Mouse (Mus musculus): ENCODE measurements around the gene Pax8. TPM values are rescaled to one million over a fixed set of nuclear protein-coding genes. Genes with fewer than 3 reads are reported as not detected.

Gene Pax8
- polyA plus RNA-seq, 1 experiment from 2014 or later = not detected

DNA sequence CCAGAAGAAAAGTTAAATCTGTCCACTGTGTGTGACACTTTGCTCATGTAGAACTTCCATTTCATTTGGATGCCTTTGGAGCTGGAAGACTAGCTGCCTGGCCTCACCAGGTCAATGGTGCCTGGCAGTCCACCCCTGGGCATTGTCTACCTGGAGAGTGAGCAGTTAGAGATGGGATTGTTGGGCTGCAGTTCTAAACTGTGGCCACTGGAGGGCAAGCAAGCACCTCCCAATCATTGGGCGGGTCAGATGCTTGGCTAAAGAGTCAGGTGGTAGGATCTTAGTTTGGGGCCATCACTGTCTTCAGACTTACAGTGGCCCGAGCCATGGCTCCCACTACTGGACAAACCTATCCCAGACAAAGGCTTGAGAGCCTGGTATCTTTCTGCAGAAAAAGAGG is 66.2 kb downstream of the Pax8 start:
- H3K4me1 ChIP-seq (replicated peaks) = peaks cover 6% of the 10 kb centered on the region
- H3K9ac ChIP-seq = no peak overlapping the region
- no peak overlapping the region for H3K27ac ChIP-seq
- H3K36me3 ChIP-seq = no peaks in the 10 kb centered on the region
- no peaks in the 10 kb centered on the region for H3K9me3 ChIP-seq (replicated peaks)
- no peak for ATAC-seq (replicated peaks; ENCODE audit: insufficient number of reproducible peaks, insufficient read depth, low FRiP score, low read depth)
- H3K4me2 ChIP-seq = no peak overlapping the region
- H3K4me3 ChIP-seq = no peak overlapping the region
- H3K27me3 ChIP-seq = peaks cover 26% of the 10 kb centered on the region
- 5% methylated on average over 2 of the region's 2 CpGs for WGBS

DNA sequence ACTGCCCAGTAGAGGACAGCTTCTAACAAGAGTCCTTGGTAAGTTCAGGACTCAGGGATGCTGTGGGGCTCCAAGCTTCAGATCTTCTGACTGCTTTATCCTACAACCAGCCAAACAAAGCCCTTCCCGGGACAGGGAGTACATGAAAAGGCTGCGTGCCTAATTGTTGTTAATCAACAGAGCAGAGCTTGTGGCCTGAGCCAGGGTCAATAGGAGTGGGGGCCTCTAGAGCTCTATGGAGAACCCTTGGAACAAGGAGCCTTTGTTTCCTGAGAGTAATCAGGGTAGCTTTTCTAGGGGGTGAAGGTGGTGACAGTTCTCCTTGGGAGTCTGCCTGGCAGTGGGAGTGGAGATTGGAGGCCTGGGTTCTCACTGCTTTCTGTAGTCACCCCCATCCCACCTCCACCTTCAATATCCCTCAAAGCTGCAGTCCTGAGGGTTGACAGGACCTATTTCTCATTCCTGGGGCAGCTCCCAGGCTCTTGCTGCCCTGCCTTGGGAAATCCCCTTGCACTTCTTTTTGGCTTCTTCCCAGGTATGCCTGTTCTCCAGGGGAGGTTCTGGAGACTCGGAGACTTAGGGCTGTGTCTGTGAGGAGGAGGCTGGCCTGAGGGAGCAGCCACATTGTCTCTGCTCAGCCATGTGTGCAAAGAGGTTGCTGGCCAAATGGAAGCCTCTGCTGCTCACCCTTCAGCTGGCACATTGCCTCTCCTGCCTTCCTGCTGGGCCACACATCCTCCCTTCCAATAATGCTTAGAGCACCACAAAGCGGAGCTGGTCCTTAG is 67.5 kb downstream of the Pax8 start:
- Histone ChIP-seq H3K9ac (no peak overlapping the region), H3K4me1 (replicated peaks) (peaks cover 6% of the 10 kb centered on the region), H3K4me3 (no peak overlapping the region), H3K27ac (no peak overlapping the region), H3K4me2 (no peak overlapping the region), H3K27me3 (peaks cover 30% of the 10 kb centered on the region), H3K36me3 (no peaks in the 10 kb centered on the region), H3K9me3 (replicated peaks) (no peaks in the 10 kb centered on the region)
- no peak for ATAC-seq (replicated peaks; ENCODE audit: insufficient number of reproducible peaks, insufficient read depth, low FRiP score, low read depth)
- WGBS = 61% methylated on average over 4 of the region's 4 CpGs

DNA sequence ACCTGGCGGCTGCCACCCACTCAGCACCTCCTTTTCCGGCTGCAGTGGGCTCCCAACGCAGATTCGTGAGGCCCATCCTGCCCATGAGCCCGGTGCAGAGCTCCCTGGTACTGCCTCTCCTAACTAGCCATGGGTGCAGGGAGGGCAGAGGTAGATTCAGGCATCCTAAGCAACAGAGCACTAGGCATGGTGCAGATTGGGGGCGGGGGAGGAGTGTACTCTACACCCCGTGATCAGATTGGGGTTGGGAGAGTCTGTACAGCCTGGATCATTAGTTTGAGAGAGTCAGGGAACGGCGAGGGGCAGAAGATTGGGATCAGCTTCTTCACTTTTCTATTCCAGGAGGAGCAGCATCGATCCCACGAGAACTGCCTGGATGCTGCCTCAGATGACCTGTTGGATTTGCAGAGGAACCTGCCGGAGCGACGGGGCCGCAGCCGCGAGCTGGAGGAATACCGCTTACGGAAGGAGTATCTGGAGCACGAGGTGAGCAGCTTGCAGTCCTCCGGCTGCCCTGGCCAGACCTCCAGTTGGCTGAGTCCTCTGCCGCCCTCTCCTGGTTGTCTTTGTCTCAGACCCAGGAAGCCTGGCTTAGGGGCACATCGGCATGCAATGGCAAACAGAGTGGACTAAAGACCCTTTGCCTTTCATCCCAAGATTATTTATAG is 69.9 kb downstream of the Pax8 start:
- peak; percentile 56; the same call in 1 of the 2 replicates for ATAC-seq (replicated peaks; ENCODE audit: insufficient number of reproducible peaks, insufficient read depth, low FRiP score, low read depth)
- peaks cover 27% of the 10 kb centered on the region for H3K27me3 ChIP-seq
- H3K27ac ChIP-seq = no peak overlapping the region
- H3K4me2 ChIP-seq = peak overlapping the region; percentile 60
- H3K4me1 ChIP-seq (replicated peaks) = peaks cover 13% of the 10 kb centered on the region
- WGBS = 13% methylated on average over 23 of the region's 23 CpGs
- H3K4me3 ChIP-seq = peak overlapping the region; percentile 29
- no peaks in the 10 kb centered on the region for H3K36me3 ChIP-seq
- H3K9me3 ChIP-seq (replicated peaks) = no peaks in the 10 kb centered on the region
- peak overlapping the region; percentile 25; the same call in 1 of the 2 replicates for H3K9ac ChIP-seq

DNA sequence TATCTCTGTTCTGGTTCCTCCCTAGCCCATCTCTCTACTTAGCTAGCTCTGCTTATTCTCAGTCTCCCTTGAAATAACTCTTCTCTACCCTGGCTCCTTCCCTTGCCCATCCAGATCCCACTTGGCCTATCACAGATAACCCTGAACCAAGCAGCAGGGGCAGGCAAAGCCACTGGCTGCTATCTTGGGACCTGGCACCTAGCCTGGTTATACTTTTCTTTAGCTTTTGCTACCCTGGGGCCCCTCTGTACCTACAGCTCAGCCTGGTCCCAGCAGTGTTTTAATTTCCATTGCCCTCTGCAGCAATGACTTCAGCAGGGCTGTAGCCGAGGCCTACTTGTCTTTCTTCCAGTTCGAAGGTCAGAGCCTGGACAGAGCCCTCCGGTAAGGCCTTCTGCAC is 74.7 kb downstream of the Pax8 start:
- H3K36me3 ChIP-seq = no peaks in the 10 kb centered on the region
- no peaks in the 10 kb centered on the region for H3K9me3 ChIP-seq (replicated peaks)
- peak overlapping the region; percentile 60 for H3K27ac ChIP-seq
- 66% methylated on average over 3 of the region's 3 CpGs for WGBS
- peaks cover 16% of the 10 kb centered on the region for H3K27me3 ChIP-seq
- H3K4me1 ChIP-seq (replicated peaks) = peaks cover 16% of the 10 kb centered on the region
- H3K4me2 ChIP-seq = peak overlapping the region; percentile 26
- peak; percentile 41; the same call in 1 of the 2 replicates for ATAC-seq (replicated peaks; ENCODE audit: insufficient number of reproducible peaks, insufficient read depth, low FRiP score, low read depth)
- no peak overlapping the region for H3K4me3 ChIP-seq
- no peak overlapping the region for H3K9ac ChIP-seq

DNA sequence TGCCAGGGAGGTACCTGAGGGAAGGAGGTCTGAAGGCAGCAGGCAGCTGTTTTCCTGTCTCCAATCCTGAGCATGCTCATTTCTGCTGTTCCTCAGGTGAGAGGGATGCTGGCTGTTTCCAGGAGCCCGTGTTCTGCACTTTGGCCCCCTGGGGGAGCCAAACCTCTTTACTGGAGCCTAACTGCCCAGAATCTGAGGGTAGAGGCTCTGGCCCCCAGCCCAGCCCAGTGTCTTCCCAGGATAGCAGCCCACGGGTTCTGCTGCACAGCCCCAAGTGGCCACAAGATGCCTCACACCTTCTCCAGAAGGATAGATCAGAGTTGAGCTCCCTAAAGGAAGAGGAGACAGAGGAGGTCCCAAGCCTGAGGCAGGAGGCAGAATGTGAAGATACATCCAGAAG is 78.3 kb downstream of the Pax8 start:
- Histone ChIP-seq H3K4me1 (replicated peaks) (peaks cover 10% of the 10 kb centered on the region), H3K27ac (no peak overlapping the region), H3K9me3 (replicated peaks) (no peaks in the 10 kb centered on the region), H3K4me3 (no peak overlapping the region), H3K27me3 (no peaks in the 10 kb centered on the region), H3K9ac (no peak overlapping the region), H3K36me3 (no peaks in the 10 kb centered on the region), H3K4me2 (no peak overlapping the region)
- no peak for ATAC-seq (replicated peaks; ENCODE audit: insufficient number of reproducible peaks, insufficient read depth, low FRiP score, low read depth)
- WGBS = 15% methylated on average over 2 of the region's 2 CpGs

DNA sequence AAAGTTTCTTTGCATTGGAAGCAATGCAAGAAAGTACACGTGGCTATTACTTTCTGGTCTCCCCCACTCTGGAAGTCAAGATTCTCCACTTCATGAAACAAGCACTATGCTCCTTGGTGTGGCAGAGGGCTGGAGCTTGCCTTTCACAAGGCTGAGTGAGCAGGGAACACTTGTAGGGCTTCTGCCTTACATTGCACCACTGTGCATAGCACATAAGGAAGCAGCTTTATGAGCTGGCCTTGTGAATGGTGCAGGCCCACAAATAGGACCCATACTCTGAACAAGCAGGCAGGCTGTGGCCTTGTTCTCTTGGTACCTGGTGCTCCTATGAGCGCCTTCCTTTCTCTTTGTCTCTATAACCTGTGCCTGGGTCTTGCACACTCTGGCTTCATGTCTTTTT is 82.1 kb downstream of the Pax8 start:
- no peak overlapping the region for H3K4me2 ChIP-seq
- H3K4me1 ChIP-seq (replicated peaks) = no peaks in the 10 kb centered on the region
- H3K36me3 ChIP-seq = no peaks in the 10 kb centered on the region
- H3K27ac ChIP-seq = no peak overlapping the region
- 74% methylated on average over 2 of the region's 2 CpGs for WGBS
- H3K9me3 ChIP-seq (replicated peaks) = no peaks in the 10 kb centered on the region
- no peak for ATAC-seq (replicated peaks; ENCODE audit: insufficient number of reproducible peaks, insufficient read depth, low FRiP score, low read depth)
- no peaks in the 10 kb centered on the region for H3K27me3 ChIP-seq
- no peak overlapping the region for H3K9ac ChIP-seq
- H3K4me3 ChIP-seq = no peak overlapping the region

DNA sequence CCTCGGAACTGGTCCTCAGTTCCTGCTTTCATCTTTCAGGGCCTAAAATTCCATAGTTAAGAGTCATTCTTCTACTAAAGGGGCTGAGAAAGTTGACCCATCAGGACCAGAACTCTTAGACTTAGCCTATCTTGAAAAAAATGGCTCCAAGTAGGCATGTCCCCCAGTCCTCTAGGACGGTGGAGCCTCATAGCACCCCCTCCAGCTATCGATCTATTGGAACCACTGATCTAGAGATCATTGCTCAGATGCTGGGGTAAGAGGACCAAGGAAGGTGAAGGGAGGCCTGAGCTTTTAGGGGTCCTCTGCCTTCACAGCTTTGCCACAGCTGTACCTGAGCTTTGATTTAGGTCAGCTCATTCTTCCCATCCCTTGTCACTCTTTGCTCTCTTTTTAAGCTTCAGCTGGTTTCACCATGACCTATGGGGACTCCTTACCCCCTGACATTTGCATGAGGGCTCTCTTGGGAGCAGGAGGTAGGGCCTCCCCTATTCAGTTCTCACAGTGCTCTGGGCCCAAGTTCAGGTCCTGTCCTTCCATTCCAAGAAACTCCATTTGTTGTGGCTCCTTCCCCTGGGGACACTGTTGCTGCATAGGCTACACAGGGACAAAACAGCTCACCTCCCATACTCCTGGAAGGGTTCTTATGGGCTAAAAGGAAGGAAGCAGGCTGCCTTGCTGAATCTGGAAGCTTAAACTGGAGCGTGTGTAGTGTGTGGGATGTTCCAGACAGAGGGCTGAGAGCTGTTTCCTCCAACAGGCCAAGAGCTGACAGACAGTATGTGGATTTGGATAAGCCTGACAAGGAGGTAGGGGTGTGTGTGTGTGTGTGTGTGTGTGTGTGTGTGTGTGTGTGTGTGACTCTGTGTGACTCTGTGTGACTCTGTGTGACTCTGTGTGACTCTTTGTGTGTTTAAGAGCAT is 87.8 kb downstream of the Pax8 start:
- H3K4me3 ChIP-seq = peak overlapping the region; percentile 20
- H3K9me3 ChIP-seq (replicated peaks) = no peaks in the 10 kb centered on the region
- WGBS = 72% methylated on average over 4 of the region's 4 CpGs
- H3K4me1 ChIP-seq (replicated peaks) = no peaks in the 10 kb centered on the region
- H3K4me2 ChIP-seq = no peak overlapping the region
- no peak overlapping the region for H3K9ac ChIP-seq
- H3K27ac ChIP-seq = no peak overlapping the region
- H3K36me3 ChIP-seq = no peaks in the 10 kb centered on the region
- H3K27me3 ChIP-seq = no peaks in the 10 kb centered on the region
- no peak for ATAC-seq (replicated peaks; ENCODE audit: insufficient number of reproducible peaks, insufficient read depth, low FRiP score, low read depth)

DNA sequence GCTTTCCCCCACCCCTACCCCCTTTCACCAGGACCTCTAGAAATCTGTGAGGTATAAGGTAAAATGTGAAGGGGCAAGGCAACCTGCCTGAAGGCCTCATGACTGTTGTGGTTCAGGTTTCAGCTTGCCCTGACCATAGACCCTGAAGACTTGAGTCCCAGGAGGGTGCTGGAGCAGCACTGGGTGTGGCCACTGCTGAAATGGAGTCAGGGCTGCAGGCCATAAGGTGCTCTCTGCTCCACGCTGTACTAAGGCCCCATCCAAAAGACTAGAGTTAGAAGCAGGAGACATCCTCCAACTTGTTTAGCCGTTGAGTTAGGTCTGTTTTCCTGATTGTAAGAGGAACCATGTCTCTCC is 88.5 kb downstream of the Pax8 start:
- Histone ChIP-seq H3K4me1 (replicated peaks) (no peaks in the 10 kb centered on the region), H3K27ac (no peak overlapping the region), H3K27me3 (no peaks in the 10 kb centered on the region), H3K9ac (no peak overlapping the region), H3K36me3 (no peaks in the 10 kb centered on the region), H3K9me3 (replicated peaks) (no peaks in the 10 kb centered on the region), H3K4me2 (0 out of 2 replicates have a peak overlapping the region, but pooled peaks have one; percentile 6), H3K4me3 (peak overlapping the region; percentile 20)
- WGBS = 72% methylated on average over 2 of the region's 2 CpGs
- ATAC-seq (replicated peaks; ENCODE audit: insufficient number of reproducible peaks, insufficient read depth, low FRiP score, low read depth) = no peak

DNA sequence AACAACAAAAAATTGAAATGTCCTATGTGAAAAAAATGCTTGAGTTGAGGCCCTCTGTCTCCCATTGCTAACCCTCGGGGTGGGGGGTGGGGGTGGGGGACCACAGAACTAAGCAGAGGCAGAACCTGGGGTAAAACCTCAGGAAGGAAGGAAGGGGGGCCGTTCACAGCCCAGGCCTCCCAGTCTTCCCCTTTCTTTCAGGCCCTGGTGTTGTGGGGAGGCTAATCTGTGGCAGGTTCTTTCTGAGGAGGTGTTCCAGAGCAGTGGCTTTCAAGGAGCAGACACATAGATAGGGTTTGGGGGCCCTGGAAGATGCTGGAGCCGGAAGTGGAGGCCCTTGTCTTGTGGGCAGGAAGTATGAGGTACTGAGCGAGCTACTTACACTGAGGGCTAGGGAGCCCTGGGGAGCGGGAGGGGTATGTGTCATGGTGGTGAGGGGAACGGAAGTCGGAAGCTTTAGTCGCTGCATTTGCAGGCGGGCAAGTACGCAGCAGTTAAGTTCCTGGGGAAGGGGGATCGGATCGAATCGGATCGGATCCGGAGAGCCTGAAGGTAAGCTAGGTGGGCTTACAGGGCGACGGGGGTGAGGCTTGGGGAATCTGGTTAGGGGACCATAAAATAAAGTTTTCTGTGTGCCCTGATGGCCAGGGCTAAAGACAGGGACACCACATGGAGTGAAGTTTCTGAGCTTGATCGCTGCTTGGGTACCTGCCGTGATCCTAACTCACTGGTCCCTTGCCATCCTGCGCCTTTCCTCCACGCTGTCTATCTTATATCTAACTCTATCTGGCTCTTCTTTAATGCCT is 89.0 kb downstream of the Pax8 start:
- ATAC-seq (replicated peaks; ENCODE audit: insufficient number of reproducible peaks, insufficient read depth, low FRiP score, low read depth) = no peak; the same call in 1 of the 2 replicates
- Histone ChIP-seq H3K9ac (no peak overlapping the region), H3K4me1 (replicated peaks) (no peaks in the 10 kb centered on the region), H3K27me3 (no peaks in the 10 kb centered on the region), H3K4me2 (0 out of 2 replicates have a peak overlapping the region, but pooled peaks have one; percentile 6), H3K27ac (no peak overlapping the region), H3K4me3 (peak overlapping the region; percentile 20), H3K36me3 (no peaks in the 10 kb centered on the region), H3K9me3 (replicated peaks) (no peaks in the 10 kb centered on the region)
- WGBS = 77% methylated on average over 21 of the region's 21 CpGs

DNA sequence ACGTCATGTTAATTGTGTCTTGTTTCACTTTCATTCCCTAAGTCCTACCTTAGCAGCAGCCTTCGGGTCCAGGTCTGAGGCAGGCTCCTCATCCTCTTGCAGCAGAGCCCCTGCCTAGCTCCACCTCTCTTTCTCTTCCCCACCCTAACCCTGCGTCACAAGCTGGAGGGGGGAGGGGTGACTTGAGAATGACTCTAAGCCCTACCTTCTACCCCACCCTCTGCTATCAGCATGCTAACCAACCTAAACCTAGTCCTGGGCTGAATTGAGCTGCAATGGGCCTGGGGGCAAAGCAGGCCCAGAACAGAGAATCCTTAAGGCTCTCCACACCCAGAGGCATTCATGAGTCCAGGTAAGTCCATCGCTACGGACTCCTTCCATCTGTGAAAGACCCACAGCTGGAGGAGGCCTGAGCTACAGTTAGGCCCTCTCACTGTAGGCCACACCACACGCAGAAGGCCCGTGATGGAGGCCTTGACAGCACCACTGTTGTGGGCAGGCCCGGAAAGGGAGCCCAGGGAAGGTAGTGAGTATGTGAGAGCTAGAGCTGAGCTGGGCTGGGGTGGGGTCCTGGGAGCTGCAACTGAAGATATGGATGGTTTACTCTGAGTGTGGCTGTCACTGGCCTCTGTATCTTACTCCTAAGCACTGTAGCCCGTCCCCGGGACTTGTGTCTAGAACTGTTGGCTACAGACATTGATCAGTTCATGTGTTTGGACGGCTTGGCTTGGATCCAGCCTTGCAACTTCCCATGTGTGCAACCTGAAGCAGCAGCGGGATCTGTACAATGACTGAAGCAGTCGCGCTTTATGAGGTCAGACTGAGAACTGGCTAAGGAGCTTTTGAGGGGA is 90.1 kb downstream of the Pax8 start:
- Histone ChIP-seq H3K9me3 (replicated peaks) (no peaks in the 10 kb centered on the region), H3K27ac (no peak overlapping the region; the same call in 1 of the 2 replicates), H3K4me2 (peak overlapping the region; percentile 2; the same call in 1 of the 2 replicates), H3K27me3 (no peaks in the 10 kb centered on the region), H3K4me3 (peak overlapping the region; percentile 15; the same call in 1 of the 2 replicates), H3K36me3 (no peaks in the 10 kb centered on the region), H3K9ac (no peak overlapping the region), H3K4me1 (replicated peaks) (no peaks in the 10 kb centered on the region)
- WGBS = 74% methylated on average over 14 of the region's 14 CpGs
- ATAC-seq (replicated peaks; ENCODE audit: insufficient number of reproducible peaks, insufficient read depth, low FRiP score, low read depth) = no peak; the same call in 1 of the 2 replicates

Measured in heart, embryonic 15.5 days (tissue).